In the genomic region with DNA sequence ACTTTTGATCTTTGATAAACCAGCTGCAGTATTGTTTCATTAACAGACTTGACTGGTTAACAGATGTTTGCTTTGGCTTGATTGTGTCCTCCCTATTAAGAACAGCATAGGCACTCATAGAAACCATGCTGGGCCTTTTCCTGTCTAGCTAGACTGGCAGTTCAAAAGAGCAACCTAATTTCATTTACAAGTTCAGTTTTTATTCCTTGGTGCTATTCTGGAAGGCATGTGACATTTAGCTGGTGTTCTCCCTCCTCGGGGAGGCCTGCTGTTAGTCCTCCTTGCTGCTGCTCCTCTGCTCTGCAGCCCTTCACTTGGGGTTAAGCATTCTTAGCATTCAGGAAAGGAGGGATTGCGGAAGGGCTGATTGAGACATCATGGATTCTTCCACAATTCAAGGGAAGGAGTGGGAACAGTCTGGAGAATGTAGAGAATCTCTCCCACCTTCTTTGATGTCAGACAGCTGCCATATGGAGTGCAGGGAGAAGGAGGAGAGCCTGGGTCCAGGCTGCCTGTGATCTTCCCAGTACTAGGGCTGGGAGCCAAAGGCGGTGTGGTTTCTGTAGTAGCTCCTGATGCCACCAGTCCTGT, we compare ENCODE assay signal across 8 mouse cellular contexts. TPM values are rescaled to one million over a fixed set of nuclear protein-coding genes. Genes with fewer than 3 reads are reported as not detected.
A peak's percentile ranks its signal among the peaks of the same experiment; 100 is the strongest.
DNase-seq lines count a peak whose midpoint lies in the region; ATAC-seq lines count a peak whose summit lies in the region.

No protein-coding gene starts in this region.

- H3K4me3 ChIP-seq in hindbrain, embryonic 10.5 days: no peak overlapping the region
- no peak overlapping the region for H3K4me3 ChIP-seq in hindbrain, embryonic 11.5 days (ENCODE audit: low read depth, low read length)
- no peak overlapping the region for H3K4me3 ChIP-seq in forebrain, embryonic 15.5 days
- H3K4me3 ChIP-seq in midbrain, embryonic 10.5 days: no peak overlapping the region

- H3K4me1 ChIP-seq in hindbrain, embryonic 10.5 days (replicated peaks): peaks cover 28% of the 10 kb centered on the region
- 0 out of 2 replicates have a peak, but pooled peaks cover 2% of the 10 kb centered on the region for H3K4me1 ChIP-seq in hindbrain, embryonic 11.5 days (replicated peaks; ENCODE audit: control insufficient read depth, insufficient read depth, low read length)
- H3K4me1 ChIP-seq in forebrain, embryonic 15.5 days: peaks cover 63% of the 10 kb centered on the region
- peaks cover 39% of the 10 kb centered on the region for H3K4me1 ChIP-seq in midbrain, embryonic 10.5 days

- DNase-seq in hindbrain, embryonic 10.5 days (ENCODE audit: low spot score): peak; percentile 12
- DNase-seq in hindbrain, embryonic 11.5 days (ENCODE audit: low spot score): no peak
- DNase-seq in brain, adult 2 months (ENCODE audit: low read depth, low spot score): peak; percentile 97
- peak; percentile 16 to 32 for DNase-seq in kidney, postnatal 36 days
- DNase-seq in midbrain, embryonic 10.5 days (ENCODE audit: low spot score): no peak
- no peak for DNase-seq in spleen, postnatal 4 days (ENCODE audit: low spot score in 2 of 2)

- H3K36me3 ChIP-seq in hindbrain, embryonic 10.5 days: peaks cover 16% of the 10 kb centered on the region
- no peaks in the 10 kb centered on the region for H3K36me3 ChIP-seq in hindbrain, embryonic 11.5 days (ENCODE audit: control insufficient read depth, insufficient read depth, low read length)
- no peaks in the 10 kb centered on the region for H3K36me3 ChIP-seq in forebrain, embryonic 15.5 days
- H3K36me3 ChIP-seq in midbrain, embryonic 10.5 days: peaks cover 20% of the 10 kb centered on the region

- no peak overlapping the region for H3K4me2 ChIP-seq in hindbrain, embryonic 11.5 days (replicated peaks; ENCODE audit: low read depth, low read length)
- no peak overlapping the region for H3K4me2 ChIP-seq in forebrain, embryonic 15.5 days (replicated peaks)

- no peak for ATAC-seq in hindbrain, embryonic 11.5 days (ENCODE audit: low FRiP score)
- peak; percentile 49; the same call in 1 of the 2 replicates for ATAC-seq in forebrain, embryonic 15.5 days (replicated peaks)
- no peak for ATAC-seq in granulocyte monocyte progenitor cell, adult 5-6 weeks (replicated peaks; ENCODE audit: poor library complexity, severe bottlenecking)

- H3K27ac ChIP-seq in hindbrain, embryonic 10.5 days: no peak overlapping the region; the same call in 1 of the 2 replicates
- no peak overlapping the region for H3K27ac ChIP-seq in hindbrain, embryonic 11.5 days (ENCODE audit: low read depth, low read length)
- peak overlapping the region; percentile 62 for H3K27ac ChIP-seq in forebrain, embryonic 15.5 days (replicated peaks)
- H3K27ac ChIP-seq in midbrain, embryonic 10.5 days (replicated peaks): peak overlapping the region; percentile 17; the same call in 1 of the 2 replicates

- 53% methylated on average over 3 of the region's 3 CpGs for WGBS in hindbrain, embryonic 10.5 days
- 55% methylated on average over 3 of the region's 3 CpGs for WGBS in hindbrain, embryonic 11.5 days
- WGBS in forebrain, embryonic 15.5 days: 26% methylated on average over 3 of the region's 3 CpGs
- WGBS in midbrain, embryonic 10.5 days: 39% methylated on average over 3 of the region's 3 CpGs

- no peaks in the 10 kb centered on the region for H3K9me3 ChIP-seq in hindbrain, embryonic 10.5 days
- no peaks in the 10 kb centered on the region for H3K9me3 ChIP-seq in hindbrain, embryonic 11.5 days (ENCODE audit: control insufficient read depth, low read length)
- H3K9me3 ChIP-seq in forebrain, embryonic 15.5 days: no peaks in the 10 kb centered on the region
- H3K9me3 ChIP-seq in midbrain, embryonic 10.5 days (replicated peaks): no peaks in the 10 kb centered on the region

- no peaks in the 10 kb centered on the region for H3K27me3 ChIP-seq in hindbrain, embryonic 10.5 days (ENCODE audit: insufficient read depth, poor library complexity, severe bottlenecking)
- H3K27me3 ChIP-seq in hindbrain, embryonic 11.5 days (ENCODE audit: control insufficient read depth, insufficient read depth, low read length): no peaks in the 10 kb centered on the region
- no peaks in the 10 kb centered on the region for H3K27me3 ChIP-seq in forebrain, embryonic 15.5 days
- no peaks in the 10 kb centered on the region for H3K27me3 ChIP-seq in midbrain, embryonic 10.5 days (ENCODE audit: low read depth, poor library complexity, severe bottlenecking)

- H3K9ac ChIP-seq in hindbrain, embryonic 11.5 days (ENCODE audit: low read depth, low read length): no peak overlapping the region
- no peak overlapping the region for H3K9ac ChIP-seq in forebrain, embryonic 15.5 days (replicated peaks)

RNA-seq across cellular contexts. Expression of a gene that starts 42.7 kb away (rescaled TPM):
- polyA plus RNA-seq in hindbrain, embryonic 10.5 days (2016; fragmentation: Nextera tagmentation; extraction: Ambion mirVana): 9.6 and 13.3 TPM in 2 replicates
- polyA plus RNA-seq in hindbrain, embryonic 11.5 days (2014; fragmentation: Nextera tagmentation; extraction: Ambion mirVana): 16.5 and 24.0 TPM in 2 replicates
- 29.5 and 31.5 TPM in 2 replicates for polyA plus RNA-seq in forebrain, embryonic 15.5 days (2015; fragmentation: Nextera tagmentation; extraction: Ambion mirVana)
- 10.4 and 15.8 TPM in 2 replicates for polyA plus RNA-seq in midbrain, embryonic 10.5 days (2016; fragmentation: Nextera tagmentation; extraction: Ambion mirVana)
- total RNA-seq in granulocyte monocyte progenitor cell, adult 5-6 weeks (2014; fragmentation: Nextera tagmentation): 12.7 and 13.3 TPM in 2 replicates
- total RNA-seq in granulocyte monocyte progenitor cell, adult 5-6 weeks (2017): 6.3 and 7.2 TPM in 2 replicates

Comparison
In these comparisons a context has a peak if more than half of its experiments do, and no peak if none do; other contexts are left out.
1. DNase-seq: peak in hindbrain, embryonic 10.5 days (single experiment), brain, adult 2 months (single experiment) and kidney, postnatal 36 days (2 of 2); none in hindbrain, embryonic 11.5 days (single experiment), midbrain, embryonic 10.5 days (single experiment) and spleen, postnatal 4 days (0 of 2).
2. H3K27ac ChIP-seq: peak in forebrain, embryonic 15.5 days (single experiment) and midbrain, embryonic 10.5 days (single experiment); none in hindbrain, embryonic 10.5 days (single experiment) and hindbrain, embryonic 11.5 days (single experiment).